Mouse (Mus musculus): ENCODE results near the gene Dok7. TPM values are rescaled to one million over a fixed set of nuclear protein-coding genes. Genes with fewer than 3 reads are reported as not detected.

Dok7 gene
- polyA plus RNA-seq, 1 experiment from 2014 or later = 0.89 TPM

DNA sequence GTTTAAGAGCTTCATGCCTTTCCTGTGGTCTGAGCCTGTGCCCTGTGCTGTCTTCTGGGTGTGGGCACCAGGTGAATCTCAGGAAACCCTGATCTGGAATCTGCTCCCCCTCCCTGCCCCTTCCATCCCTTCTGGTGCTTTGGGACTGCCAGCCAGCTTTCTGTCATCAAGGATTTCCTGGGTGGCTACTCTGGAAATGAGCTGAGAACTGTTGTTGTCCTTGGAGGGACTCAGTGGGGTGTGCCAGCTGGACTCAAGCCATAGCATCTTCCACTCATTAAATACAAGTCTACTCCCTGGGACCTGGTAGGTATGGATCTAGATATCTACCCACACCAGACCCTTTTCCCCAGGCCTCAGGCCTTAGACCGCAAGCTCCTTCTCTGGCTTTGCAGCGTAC, 61.9 kb downstream of the Dok7 start:
- 77% methylated on average over 2 of the region's 2 CpGs for WGBS
- no peak for TF ChIP-seq CTCF (IDR thresholded peaks at IDR 0.05; ENCODE audit: low read depth)
- Histone ChIP-seq H3K27me3 (ENCODE audit: insufficient read depth, low read length) (no peaks in the 10 kb centered on the region), H3K9me3 (replicated peaks; ENCODE audit: low read length) (no peaks in the 10 kb centered on the region), H3K4me1 (replicated peaks; ENCODE audit: insufficient read depth, low read length) (no peaks in the 10 kb centered on the region), H3K9ac (ENCODE audit: low read depth, low read length) (no peak overlapping the region), H3K4me3 (replicated peaks; ENCODE audit: low read depth, low read length) (no peak overlapping the region), H3K27ac (no peak overlapping the region), H3K36me3 (ENCODE audit: insufficient read depth, low read length) (no peaks in the 10 kb centered on the region), H3K4me2 (ENCODE audit: low read length) (no peak overlapping the region)
- ATAC-seq (replicated peaks; ENCODE audit: low FRiP score, low read depth) (no peak), DNase-seq (ENCODE audit: low spot score) (no peak)

DNA sequence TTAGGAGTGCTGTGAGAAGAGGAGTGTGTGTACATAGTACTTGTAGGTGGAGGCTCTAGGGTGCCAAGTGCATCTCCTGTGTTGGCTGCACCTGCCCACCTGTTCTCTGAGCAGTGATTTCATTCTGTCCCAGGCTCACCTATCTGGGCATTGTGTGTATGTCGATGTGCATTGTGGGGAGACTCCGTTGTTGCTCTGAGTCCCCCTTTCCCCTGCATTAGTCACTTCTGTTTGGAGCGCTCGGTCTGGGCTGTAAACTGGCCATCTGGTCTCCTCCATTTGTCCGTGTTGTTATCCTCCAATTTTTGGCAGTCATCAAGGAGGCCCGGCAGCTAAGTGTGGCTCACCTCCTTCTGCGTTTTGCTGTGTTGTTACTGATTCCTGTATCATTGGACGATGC, 63.5 kb downstream of the Dok7 start:
- Histone ChIP-seq H3K9me3 (replicated peaks; ENCODE audit: low read length) (no peaks in the 10 kb centered on the region), H3K36me3 (ENCODE audit: insufficient read depth, low read length) (no peaks in the 10 kb centered on the region), H3K27me3 (ENCODE audit: insufficient read depth, low read length) (no peaks in the 10 kb centered on the region), H3K9ac (ENCODE audit: low read depth, low read length) (no peak overlapping the region), H3K4me2 (ENCODE audit: low read length) (no peak overlapping the region), H3K4me1 (replicated peaks; ENCODE audit: insufficient read depth, low read length) (no peaks in the 10 kb centered on the region), H3K4me3 (replicated peaks; ENCODE audit: low read depth, low read length) (no peak overlapping the region), H3K27ac (no peak overlapping the region)
- ATAC-seq (replicated peaks; ENCODE audit: low FRiP score, low read depth) (no peak), DNase-seq (ENCODE audit: low spot score) (no peak)
- TF ChIP-seq CTCF (IDR thresholded peaks at IDR 0.05; ENCODE audit: low read depth) = no peak
- WGBS = 37% methylated on average over 8 of the region's 8 CpGs

DNA sequence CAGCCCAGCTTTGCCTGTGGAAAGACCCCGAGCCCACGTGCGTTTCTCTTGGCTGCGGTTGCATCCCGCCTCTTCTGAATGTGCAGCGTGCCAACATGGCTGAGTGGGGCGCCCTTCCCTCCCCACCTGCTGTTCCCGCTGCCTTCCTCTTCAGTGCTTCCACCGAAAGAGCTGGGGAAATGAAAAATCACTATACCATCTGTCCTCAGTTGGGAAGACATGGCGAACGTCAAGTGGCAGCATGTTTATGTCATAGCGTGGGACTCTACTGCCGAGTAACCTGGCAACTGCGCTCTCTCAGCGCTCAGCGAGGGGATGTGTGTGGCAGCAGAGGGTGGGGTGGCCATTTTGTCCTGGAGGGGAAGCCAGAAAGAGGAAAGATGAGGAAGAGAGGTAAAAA, 72.6 kb downstream of the Dok7 start:
- Histone ChIP-seq H3K9ac (ENCODE audit: low read depth, low read length) (no peak overlapping the region), H3K4me3 (replicated peaks; ENCODE audit: low read depth, low read length) (no peak overlapping the region), H3K9me3 (replicated peaks; ENCODE audit: low read length) (no peaks in the 10 kb centered on the region), H3K4me2 (ENCODE audit: low read length) (no peak overlapping the region), H3K36me3 (ENCODE audit: insufficient read depth, low read length) (no peaks in the 10 kb centered on the region), H3K4me1 (replicated peaks; ENCODE audit: insufficient read depth, low read length) (no peaks in the 10 kb centered on the region), H3K27ac (no peak overlapping the region), H3K27me3 (ENCODE audit: insufficient read depth, low read length) (no peaks in the 10 kb centered on the region)
- ATAC-seq (replicated peaks; ENCODE audit: low FRiP score, low read depth) = no peak
- WGBS = 85% methylated on average over 16 of the region's 16 CpGs
- no peak for DNase-seq (ENCODE audit: low spot score)
- TF ChIP-seq CTCF (IDR thresholded peaks at IDR 0.05; ENCODE audit: low read depth) = no peak

- no peak overlapping the region for H3K4me3 ChIP-seq (replicated peaks; ENCODE audit: low read depth, low read length)
- H3K4me1 ChIP-seq (replicated peaks; ENCODE audit: insufficient read depth, low read length) = no peaks in the 10 kb centered on the region
- H3K27me3 ChIP-seq (ENCODE audit: insufficient read depth, low read length) = no peaks in the 10 kb centered on the region
- no peak overlapping the region for H3K4me2 ChIP-seq (ENCODE audit: low read length)
- TF ChIP-seq CTCF (IDR thresholded peaks at IDR 0.05; ENCODE audit: low read depth) = no peak
- no peaks in the 10 kb centered on the region for H3K9me3 ChIP-seq (replicated peaks; ENCODE audit: low read length)
- no peak overlapping the region for H3K9ac ChIP-seq (ENCODE audit: low read depth, low read length)
- H3K36me3 ChIP-seq (ENCODE audit: insufficient read depth, low read length) = no peaks in the 10 kb centered on the region
- no peak for ATAC-seq (replicated peaks; ENCODE audit: low FRiP score, low read depth)
- no peak overlapping the region for H3K27ac ChIP-seq
- 94% methylated on average over 5 of the region's 7 CpGs for WGBS
- DNase-seq (ENCODE audit: low spot score) = no peak
These were observed 73.2 kb downstream of the Dok7 start for GRCm38 (mm10) chr5:35129767-35130191.

- peak; percentile 34; the same call in 1 of the 2 replicates for TF ChIP-seq CTCF (IDR thresholded peaks at IDR 0.05; ENCODE audit: low read depth)
These were observed 74.7 kb downstream of the Dok7 start for GRCm38 (mm10) chr5:35131237-35131636.

DNA sequence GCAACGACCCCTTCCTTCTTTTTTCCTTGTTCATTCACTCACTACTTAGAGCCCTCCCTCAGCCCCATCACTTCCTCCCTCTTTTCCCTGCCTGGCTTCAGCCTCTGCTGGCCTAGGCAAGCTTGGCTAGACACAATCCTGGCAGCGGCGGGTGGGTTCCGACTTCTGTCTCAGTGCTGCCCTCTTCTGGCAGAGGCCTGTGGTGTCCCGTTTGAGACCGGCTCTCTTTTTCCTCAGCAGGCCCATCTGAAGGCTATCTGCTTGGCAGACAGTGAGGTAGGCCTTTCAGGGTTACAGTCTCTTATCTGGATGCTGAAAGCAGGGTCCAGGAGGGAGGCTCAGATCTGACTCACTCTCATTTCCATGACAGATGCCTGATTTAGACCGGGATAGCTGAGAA, 75.2 kb downstream of the Dok7 start:
- 9% methylated on average over 7 of the region's 7 CpGs for WGBS
- Histone ChIP-seq H3K27ac (no peak overlapping the region), H3K4me2 (ENCODE audit: low read length) (no peak overlapping the region), H3K4me1 (replicated peaks; ENCODE audit: insufficient read depth, low read length) (no peaks in the 10 kb centered on the region), H3K36me3 (ENCODE audit: insufficient read depth, low read length) (no peaks in the 10 kb centered on the region), H3K9me3 (replicated peaks; ENCODE audit: low read length) (no peaks in the 10 kb centered on the region), H3K27me3 (ENCODE audit: insufficient read depth, low read length) (no peaks in the 10 kb centered on the region), H3K4me3 (replicated peaks; ENCODE audit: low read depth, low read length) (no peak overlapping the region), H3K9ac (ENCODE audit: low read depth, low read length) (no peak overlapping the region)
- ATAC-seq (replicated peaks; ENCODE audit: low FRiP score, low read depth) (peak; percentile 65), DNase-seq (ENCODE audit: low spot score) (peak; percentile 88)
- peak; percentile 90 for TF ChIP-seq CTCF (IDR thresholded peaks at IDR 0.05; ENCODE audit: low read depth)

More at GRCm38 (mm10) chr5:35131237-35131636, 74.7 kb downstream of the Dok7 start:
- H3K27ac ChIP-seq = no peak overlapping the region
- no peaks in the 10 kb centered on the region for H3K4me1 ChIP-seq (replicated peaks; ENCODE audit: insufficient read depth, low read length)
- WGBS = 36% methylated on average over 1 of the region's 1 CpGs
- DNase-seq (ENCODE audit: low spot score) (no peak), ATAC-seq (replicated peaks; ENCODE audit: low FRiP score, low read depth) (no peak)
- no peak overlapping the region for H3K4me2 ChIP-seq (ENCODE audit: low read length)
- H3K27me3 ChIP-seq (ENCODE audit: insufficient read depth, low read length) = no peaks in the 10 kb centered on the region
- H3K9ac ChIP-seq (ENCODE audit: low read depth, low read length) = no peak overlapping the region
- no peak overlapping the region for H3K4me3 ChIP-seq (replicated peaks; ENCODE audit: low read depth, low read length)
- H3K36me3 ChIP-seq (ENCODE audit: insufficient read depth, low read length) = no peaks in the 10 kb centered on the region
- no peaks in the 10 kb centered on the region for H3K9me3 ChIP-seq (replicated peaks; ENCODE audit: low read length)
